Mouse (Mus musculus): ENCODE results near the gene Pard3.
A peak's percentile ranks its signal among the peaks of the same experiment; 100 is the strongest.
"Not testable (repeated sequence)": the region's sequence is repeated elsewhere in the genome, so short reads cannot be mapped to it uniquely, and the experiment has no call there.

Gene Pard3

GRCm38 (mm10) chr8:127139154-127139553 lies 75.5 kb downstream of the Pard3 start:
- DNase-seq (ENCODE audit: low spot score), result peak; percentile 8

DNA sequence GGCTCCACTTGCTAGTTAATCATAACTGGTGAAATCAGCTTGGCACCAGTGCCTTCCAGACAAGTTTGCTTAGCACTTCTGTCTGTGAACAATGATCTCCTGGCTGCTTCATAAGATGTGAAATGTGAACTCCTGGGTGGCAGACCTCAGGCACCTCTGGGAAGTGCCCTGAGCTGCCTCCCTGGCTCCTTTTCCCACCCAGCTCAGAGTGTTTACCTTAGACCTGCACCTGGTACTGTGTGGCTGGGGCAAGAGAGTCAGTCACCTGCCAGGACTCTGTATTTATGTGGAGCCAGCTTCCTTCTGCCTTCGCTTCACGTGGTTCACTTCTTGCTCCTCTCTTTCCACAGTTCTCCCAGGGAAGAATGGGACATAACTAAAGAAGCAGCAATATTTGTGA lies 77.3 kb downstream of the Pard3 start:
- no peak for DNase-seq (ENCODE audit: low spot score)

GRCm38 (mm10) chr8:127143641-127144040 lies 79.9 kb downstream of the Pard3 start:
- no peak for DNase-seq (ENCODE audit: low spot score)

GRCm38 (mm10) chr8:127144562-127144961 lies 80.9 kb downstream of the Pard3 start:
- DNase-seq (ENCODE audit: low spot score), result no peak

GRCm38 (mm10) chr8:127145135-127145534 lies 81.4 kb downstream of the Pard3 start:
- DNase-seq (ENCODE audit: low spot score), result no peak

GRCm38 (mm10) chr8:127146055-127146454 lies 82.4 kb downstream of the Pard3 start:
- DNase-seq (ENCODE audit: low spot score), result peak; percentile 17

GRCm38 (mm10) chr8:127148821-127149220 lies 85.1 kb downstream of the Pard3 start:
- no peak for DNase-seq (ENCODE audit: low spot score)

DNA sequence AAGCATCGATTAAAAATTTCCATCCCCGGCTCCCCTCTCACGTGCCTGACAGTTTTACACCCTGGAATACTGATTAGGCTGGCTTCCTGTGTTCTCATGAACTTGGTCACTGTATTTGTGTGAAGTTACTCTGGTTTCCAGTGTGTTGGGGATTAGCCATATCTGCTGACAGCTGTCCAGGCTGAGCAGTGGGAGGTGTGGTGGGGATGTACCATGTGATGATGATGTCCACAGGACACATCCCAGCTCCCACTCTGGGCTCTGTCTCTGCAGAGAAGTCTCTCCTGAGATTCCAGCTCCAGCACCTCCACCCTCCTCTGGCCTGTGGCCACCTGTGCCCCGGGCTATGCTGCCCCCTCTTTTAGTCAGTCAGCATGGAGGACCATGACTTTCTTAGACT lies 87.0 kb downstream of the Pard3 start:
- DNase-seq (ENCODE audit: low spot score), result no peak

DNA sequence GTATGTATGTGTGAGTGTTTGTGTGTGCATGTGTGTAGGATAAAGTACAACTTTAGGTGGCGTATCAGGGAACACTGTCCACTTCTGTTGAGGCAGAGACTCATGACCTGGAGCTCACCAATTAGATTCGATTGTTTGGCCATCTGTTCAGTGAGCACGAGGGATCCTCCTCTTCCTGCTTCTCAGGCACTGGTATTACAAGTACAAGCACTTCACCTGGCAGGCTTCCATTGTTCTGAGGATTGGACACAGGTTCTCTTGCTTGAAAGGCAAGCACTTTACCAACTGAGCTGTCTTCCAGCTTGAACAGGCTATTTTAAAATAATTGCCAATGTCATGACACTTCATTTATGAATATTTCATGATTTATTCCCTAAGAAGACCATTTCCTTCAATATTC lies 88.0 kb downstream of the Pard3 start:
- no peak for DNase-seq (ENCODE audit: low spot score)

DNA sequence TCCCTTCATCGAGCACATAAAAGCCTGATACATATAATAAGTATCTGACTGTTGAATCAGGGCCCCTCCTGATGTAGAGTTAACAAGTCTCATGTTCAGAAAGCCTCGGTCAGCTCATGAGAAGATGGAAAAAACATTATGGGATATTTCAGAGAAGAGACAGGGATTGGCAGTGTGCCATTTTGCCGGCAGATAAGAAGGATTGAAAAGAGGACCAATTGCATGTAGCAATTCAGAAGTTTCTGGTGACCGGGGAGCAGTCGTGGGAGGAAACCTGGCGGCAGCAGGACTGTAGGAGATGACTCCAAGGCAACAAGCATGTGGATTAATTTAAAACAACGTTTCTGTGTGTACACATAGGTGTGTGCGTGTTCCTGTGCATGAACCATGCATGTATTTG lies 93.4 kb downstream of the Pard3 start:
- DNase-seq (ENCODE audit: low spot score), result no peak

DNA sequence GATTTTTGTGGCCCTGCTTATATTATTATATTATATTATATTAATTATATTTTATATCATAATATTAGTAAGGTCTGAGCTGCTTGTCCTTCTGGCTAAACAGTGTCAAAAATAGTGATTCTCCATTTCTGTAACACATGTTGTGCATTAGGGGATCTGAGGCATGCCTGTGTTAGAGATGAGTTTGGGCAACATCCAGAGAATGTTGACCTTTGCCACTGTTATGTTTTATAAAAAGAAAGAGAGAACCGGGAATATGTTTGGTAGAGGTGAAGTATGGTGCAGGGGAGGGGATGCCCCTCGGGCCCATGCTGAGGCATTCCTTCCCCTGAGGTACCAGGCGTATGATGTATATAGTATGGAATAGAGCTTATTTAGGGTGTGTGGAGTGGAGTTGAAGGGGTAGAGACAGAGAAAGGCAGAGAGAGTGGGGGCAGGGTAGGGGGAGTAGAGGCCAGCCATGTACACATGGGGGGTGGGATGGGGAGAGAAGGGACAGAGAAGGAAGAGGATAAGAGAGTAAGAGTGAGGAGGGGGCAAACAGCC lies 95.8 kb downstream of the Pard3 start:
- DNase-seq (ENCODE audit: low spot score), result no peak

DNA sequence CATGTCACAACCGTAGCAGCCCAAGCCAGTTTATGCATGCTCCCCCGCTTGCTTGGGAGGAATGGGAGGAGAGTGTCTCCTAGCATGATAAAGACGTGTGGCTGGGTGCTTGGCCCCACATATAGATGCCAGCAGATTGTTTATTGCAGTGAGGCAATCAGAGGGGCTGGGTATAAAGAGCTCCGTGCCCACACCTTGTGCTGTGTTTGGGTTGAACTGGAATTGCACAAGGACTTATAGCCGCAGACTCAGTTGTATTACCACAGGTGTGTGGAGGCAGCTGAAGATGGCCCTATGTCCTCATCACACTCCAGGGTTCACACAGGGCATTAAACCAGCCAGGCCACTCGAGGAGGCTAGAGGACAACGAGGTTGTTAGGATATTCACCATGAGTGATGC lies 98.2 kb downstream of the Pard3 start:
- no peak for DNase-seq (ENCODE audit: low spot score)

- DNase-seq (ENCODE audit: low spot score), result no peak
Observed at GRCm38 (mm10) chr8:127162821-127163220, 99.1 kb downstream of the Pard3 start.

DNA sequence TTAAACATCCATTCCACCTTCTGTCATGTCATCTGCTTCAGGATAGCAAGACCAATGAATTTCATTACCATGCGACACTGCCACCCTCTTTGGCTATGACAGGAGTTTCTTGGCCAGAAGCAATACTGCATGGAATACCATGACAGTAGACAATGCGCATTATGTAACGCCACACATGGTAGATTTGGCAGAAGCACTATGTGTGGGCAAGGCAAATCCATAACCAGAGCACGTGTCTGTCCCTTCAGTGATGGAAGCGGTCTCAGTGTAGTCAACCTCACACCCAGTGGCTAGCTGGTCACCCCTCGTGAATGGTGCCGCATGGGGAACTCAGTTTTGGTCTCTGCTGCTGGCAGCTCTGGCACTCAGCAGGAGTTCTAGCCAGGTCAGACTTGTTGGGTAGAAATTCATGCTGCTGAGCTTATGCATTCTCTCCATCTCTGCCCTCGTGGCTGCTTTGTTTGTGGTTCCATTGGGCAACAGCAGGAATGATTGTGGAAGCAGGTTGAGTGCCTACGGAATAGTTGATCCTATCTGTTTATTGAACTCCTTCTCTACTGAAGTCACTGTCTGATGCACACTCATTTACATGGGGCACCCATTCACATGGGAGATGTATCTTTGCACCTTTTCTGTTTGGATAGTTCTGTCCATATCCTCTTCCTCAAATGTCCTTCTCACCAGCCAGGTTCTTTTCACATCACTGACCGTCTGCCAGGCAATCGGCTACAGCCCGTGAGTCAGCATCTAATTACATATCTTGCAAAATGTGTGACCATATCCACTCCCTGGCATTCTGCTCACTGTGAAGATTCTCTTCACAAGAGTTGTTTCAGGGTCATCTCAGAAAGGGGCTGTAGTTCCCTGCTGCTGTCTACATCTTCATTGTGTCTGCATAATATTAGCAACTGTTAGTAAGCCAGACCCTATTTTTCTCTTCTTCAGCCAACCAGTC lies 100.9 kb downstream of the Pard3 start:
- no peak for DNase-seq (ENCODE audit: low spot score)

DNA sequence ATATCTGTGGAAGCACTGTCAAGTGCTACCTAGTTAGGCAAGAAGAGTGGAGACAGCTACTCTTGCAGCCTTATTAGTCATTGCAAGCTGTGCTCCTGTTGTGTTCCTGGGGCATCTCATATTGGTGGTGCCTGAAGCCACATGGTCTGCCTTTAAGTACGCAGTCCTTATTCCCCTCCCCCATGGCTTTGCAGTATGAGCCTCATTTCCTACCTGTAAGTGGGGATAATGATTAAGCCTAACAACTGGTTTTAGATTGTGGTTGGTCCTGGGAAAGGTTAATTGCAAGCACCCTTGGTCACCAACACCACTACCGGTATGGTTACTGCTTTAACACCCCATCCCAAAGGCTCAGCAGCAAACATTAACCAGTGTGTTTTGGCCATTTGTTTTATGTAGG lies 104.8 kb downstream of the Pard3 start:
- DNase-seq (ENCODE audit: low spot score), result no peak

DNA sequence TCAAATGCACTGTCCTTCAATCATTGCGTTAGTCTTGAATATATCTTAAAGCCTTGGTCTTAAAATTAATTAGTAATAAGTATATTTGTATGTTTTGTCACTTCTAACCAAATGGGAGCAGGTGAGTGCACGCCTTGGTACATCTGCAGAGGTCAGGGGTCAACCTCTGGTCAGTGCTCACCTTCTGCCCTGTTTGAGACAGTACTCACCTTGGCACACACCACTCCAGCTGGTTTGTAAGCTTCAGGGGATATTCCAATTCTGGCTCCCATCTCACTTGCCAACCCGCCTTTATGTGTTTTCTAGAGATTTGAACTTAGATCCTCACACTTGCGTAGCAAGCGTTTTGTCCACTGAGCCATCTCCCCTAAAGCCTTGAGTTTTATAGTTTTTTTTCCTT lies 105.7 kb downstream of the Pard3 start:
- no peak for DNase-seq (ENCODE audit: low spot score)

- DNase-seq (ENCODE audit: low spot score), result not testable (repeated sequence)
Observed at GRCm38 (mm10) chr8:127170372-127170771, 106.7 kb downstream of the Pard3 start.

DNA sequence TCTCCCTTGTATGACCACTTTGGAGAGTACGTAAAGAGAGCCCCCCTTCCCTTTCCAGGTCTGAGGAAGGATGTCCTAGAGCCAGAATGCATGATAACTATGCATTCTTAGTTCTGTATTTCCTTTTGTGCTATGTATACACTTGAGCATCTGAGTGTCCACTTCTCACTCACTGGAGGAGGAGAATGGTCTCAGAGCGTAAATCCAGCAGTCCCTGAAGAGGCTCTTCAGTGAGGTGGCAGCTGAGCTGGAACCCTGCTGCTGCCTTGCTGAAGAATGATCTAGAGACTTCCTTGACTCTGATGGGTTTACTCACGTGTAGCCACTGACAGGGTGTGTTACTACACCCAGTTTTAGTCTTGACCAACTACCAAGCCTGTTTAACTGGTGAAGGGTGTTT lies 107.2 kb downstream of the Pard3 start:
- no peak for DNase-seq (ENCODE audit: low spot score)

- no peak for DNase-seq (ENCODE audit: low spot score)
Observed at GRCm38 (mm10) chr8:127173483-127173882, 109.8 kb downstream of the Pard3 start.

- no peak for DNase-seq (ENCODE audit: low spot score)
Observed at GRCm38 (mm10) chr8:127174411-127174810, 110.7 kb downstream of the Pard3 start.

GRCm38 (mm10) chr8:127175160-127175836 lies 111.6 kb downstream of the Pard3 start:
- DNase-seq (ENCODE audit: low spot score), result no peak

DNA sequence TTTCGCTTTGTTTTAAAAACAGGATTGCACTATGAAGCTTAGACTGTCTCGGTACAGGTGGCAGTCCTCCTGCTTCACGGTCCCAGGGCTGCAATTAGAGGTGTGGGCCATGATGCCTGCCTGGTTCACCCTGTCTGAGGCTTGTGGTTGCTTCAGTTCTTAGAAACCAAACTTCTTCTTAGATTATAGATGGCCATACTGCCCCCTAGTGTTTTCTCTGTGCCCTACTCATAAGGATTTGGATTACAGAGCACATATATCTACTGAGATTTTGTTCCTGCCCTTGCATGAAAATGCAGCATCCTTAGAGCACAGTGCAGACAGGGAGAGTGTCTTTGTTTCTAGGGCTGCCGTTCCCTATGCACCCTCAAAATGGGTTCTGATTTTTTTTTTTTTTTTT lies 114.9 kb downstream of the Pard3 start:
- DNase-seq (ENCODE audit: low spot score), result peak; percentile 25

- DNase-seq (ENCODE audit: low spot score), result no peak
Observed at GRCm38 (mm10) chr8:127181246-127181645, 117.6 kb downstream of the Pard3 start.

Measured in c-Kit-positive CD71-positive TER-119-positive erythroid progenitor cells, embryonic 14.5 days (primary cell).